Mouse (Mus musculus) heart, postnatal 0 days (tissue): ENCODE measurements around the gene Rtl3.
A peak's percentile ranks its signal among the peaks of the same experiment; 100 is the strongest.

Source experiments
- CTCF ChIP-seq: IDR thresholded peaks from 2 replicates; pipeline ENCODE4 v1.5.1; 2016; ENCODE audit warnings: antibody characterized with exemption, control low read depth, low read depth
- EP300 ChIP-seq: IDR thresholded peaks from 2 replicates; pipeline ENCODE4 v1.6.1; 2016; ENCODE audit warnings: antibody characterized with exemption, low read depth

GRCm38 (mm10) chrX:106794686-106795085 lies 45.8 kb downstream of the Rtl3 start:
- TF ChIP-seq CTCF (peak; percentile 45), EP300 (no peak)
